In the genomic region with DNA sequence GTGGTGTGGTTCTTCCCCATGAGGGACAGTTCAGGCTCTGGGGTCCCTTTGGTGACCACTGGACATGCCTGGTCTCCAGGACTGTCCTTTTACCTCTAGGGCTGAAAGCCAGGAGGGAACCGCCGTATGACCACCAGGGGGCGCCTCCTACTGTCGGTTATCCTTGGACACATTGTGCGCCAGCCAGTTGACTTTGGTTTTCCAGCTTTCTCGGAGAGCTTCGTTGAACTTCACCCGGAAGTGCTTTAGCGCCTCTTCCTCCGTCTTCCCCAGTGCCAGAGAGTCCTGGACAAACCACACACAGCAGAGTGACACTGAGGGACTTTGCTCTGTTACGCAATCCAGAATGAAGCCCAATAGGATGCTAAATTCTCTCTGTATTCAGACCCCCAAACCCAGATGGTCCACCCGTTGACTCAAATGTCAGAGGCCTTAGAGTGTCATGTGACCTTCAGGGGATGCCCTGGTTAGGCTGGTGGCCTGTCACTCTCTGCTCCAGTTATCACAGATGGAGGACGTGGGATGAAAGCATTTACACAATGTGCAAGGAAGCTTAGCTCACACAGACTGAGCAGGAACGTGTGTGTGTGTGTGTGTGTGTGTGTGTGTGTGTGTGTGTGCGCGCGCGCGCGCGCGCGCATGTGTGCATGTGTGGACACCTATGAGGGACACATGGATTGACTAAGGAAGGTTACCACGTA, we compare ENCODE assay signal across 9 mouse cellular contexts. TPM values are rescaled to one million over a fixed set of nuclear protein-coding genes. Genes with fewer than 3 reads are reported as not detected.
DNase-seq lines count a peak whose midpoint lies in the region; ATAC-seq lines count a peak whose summit lies in the region.
"Had no signal": no experiment of that assay in that cellular context is flagged by ENCODE, and none has a peak within 500 bp of the region (broad histone marks: within the 10 kb centered on the region; RNA-seq: fewer than 3 reads in every experiment).

No protein-coding gene starts in this region.

- 76% methylated on average over 24 of the region's 24 CpGs for WGBS in forebrain, embryonic 10.5 days
- WGBS in forebrain, embryonic 12.5 days = 75% methylated on average over 24 of the region's 24 CpGs
- WGBS in midbrain, embryonic 15.5 days = 71% methylated on average over 24 of the region's 24 CpGs

- H3K9me3 ChIP-seq in forebrain, embryonic 10.5 days = no peaks in the 10 kb centered on the region
- no peaks in the 10 kb centered on the region for H3K9me3 ChIP-seq in forebrain, embryonic 12.5 days
- no peaks in the 10 kb centered on the region for H3K9me3 ChIP-seq in midbrain, embryonic 15.5 days
- H3K9me3 ChIP-seq: lung, embryonic 15.5 days had no signal

- no peak for ATAC-seq in forebrain, embryonic 12.5 days (ENCODE audit: low FRiP score)
- 0 out of 2 replicates have a peak, but pooled peaks have one; percentile 33 for ATAC-seq in frontal cortex, adult (ENCODE audit: low TSS enrichment)
- ATAC-seq in midbrain, embryonic 15.5 days (replicated peaks) = 0 out of 2 replicates have a peak, but pooled peaks have one; percentile 43

- DNase-seq in forebrain, embryonic 10.5 days (ENCODE audit: extremely low spot score, low spot score) = peak; percentile 65
- DNase-seq in c-Kit-positive CD71-positive TER-119-negative erythroid progenitor cells, embryonic 14.5 days (ENCODE audit: low read depth) = peak; percentile 36
- DNase-seq in induced T-regulatory cell, adult 2 months (ENCODE audit: low read depth) = peak; percentile 77
- DNase-seq in left cerebral cortex, postnatal 14 days (ENCODE audit: low spot score in 2 of 2) = peak; percentile 78 to 89
- peak; percentile 71 to 92 for DNase-seq in spleen, postnatal 4 days (ENCODE audit: low spot score in 2 of 2)

- no peak overlapping the region for H3K9ac ChIP-seq in forebrain, embryonic 12.5 days
- no peak overlapping the region for H3K9ac ChIP-seq in midbrain, embryonic 15.5 days
- H3K9ac ChIP-seq: lung, embryonic 15.5 days had no signal

- no peak overlapping the region for H3K4me2 ChIP-seq in forebrain, embryonic 12.5 days
- H3K4me2 ChIP-seq in midbrain, embryonic 15.5 days = no peak overlapping the region
- H3K4me2 ChIP-seq: lung, embryonic 15.5 days had no signal

- H3K27me3 ChIP-seq in forebrain, embryonic 10.5 days (ENCODE audit: poor library complexity, severe bottlenecking) = no peaks in the 10 kb centered on the region
- no peaks in the 10 kb centered on the region for H3K27me3 ChIP-seq in forebrain, embryonic 12.5 days
- no peaks in the 10 kb centered on the region for H3K27me3 ChIP-seq in midbrain, embryonic 15.5 days (replicated peaks)
- H3K27me3 ChIP-seq: lung, embryonic 15.5 days had no signal

- H3K36me3 ChIP-seq in forebrain, embryonic 10.5 days (replicated peaks) = peaks cover 86% of the 10 kb centered on the region
- H3K36me3 ChIP-seq in forebrain, embryonic 12.5 days (replicated peaks) = peaks cover 81% of the 10 kb centered on the region
- peaks cover 52% of the 10 kb centered on the region for H3K36me3 ChIP-seq in midbrain, embryonic 15.5 days (replicated peaks)

- intact Hi-C loops in left cerebral cortex, postnatal 14 days (cut with DNase I) = loop anchor here (5.0 kb wide), 1 partner anchor 62 kb away; no protein-coding TSS in a partner anchor

- no peak overlapping the region for H3K27ac ChIP-seq in forebrain, embryonic 10.5 days
- no peak overlapping the region for H3K27ac ChIP-seq in forebrain, embryonic 12.5 days
- H3K27ac ChIP-seq in midbrain, embryonic 15.5 days = no peak overlapping the region
- H3K27ac ChIP-seq: lung, embryonic 15.5 days had no signal

- H3K4me1 ChIP-seq in forebrain, embryonic 10.5 days = no peaks in the 10 kb centered on the region
- H3K4me1 ChIP-seq in forebrain, embryonic 12.5 days = no peaks in the 10 kb centered on the region
- H3K4me1 ChIP-seq in midbrain, embryonic 15.5 days = no peaks in the 10 kb centered on the region

- H3K4me3 ChIP-seq in forebrain, embryonic 10.5 days = no peak overlapping the region
- H3K4me3 ChIP-seq in forebrain, embryonic 12.5 days (replicated peaks) = no peak overlapping the region
- no peak overlapping the region for H3K4me3 ChIP-seq in midbrain, embryonic 15.5 days
- H3K4me3 ChIP-seq: lung, embryonic 15.5 days had no signal

RNA-seq across cellular contexts. Expression of a gene that starts 51.7 kb away (rescaled TPM):
- 4.3 and 4.6 TPM in 2 replicates for polyA plus RNA-seq in forebrain, embryonic 10.5 days (2016; fragmentation: Nextera tagmentation; extraction: Ambion mirVana)
- polyA plus RNA-seq in forebrain, embryonic 12.5 days (2016; fragmentation: Nextera tagmentation; extraction: Ambion mirVana) = 9.4 and 10.4 TPM in 2 replicates
- 10 to 100 TPM; 21.2 to 25.0 TPM for total RNA-seq in left cerebral cortex, postnatal 14 days (2021)
- 14.0 and 15.5 TPM in 2 replicates for polyA plus RNA-seq in midbrain, embryonic 15.5 days (2015; fragmentation: Nextera tagmentation; extraction: Ambion mirVana)
